Mouse (Mus musculus) kidney, adult 9 months (tissue): ENCODE data around the gene Dynll1.

Source experiments
- DNase-seq: peaks from one replicate; pipeline ENCODE4 v3.0.0; 2022

Gene Dynll1

DNA sequence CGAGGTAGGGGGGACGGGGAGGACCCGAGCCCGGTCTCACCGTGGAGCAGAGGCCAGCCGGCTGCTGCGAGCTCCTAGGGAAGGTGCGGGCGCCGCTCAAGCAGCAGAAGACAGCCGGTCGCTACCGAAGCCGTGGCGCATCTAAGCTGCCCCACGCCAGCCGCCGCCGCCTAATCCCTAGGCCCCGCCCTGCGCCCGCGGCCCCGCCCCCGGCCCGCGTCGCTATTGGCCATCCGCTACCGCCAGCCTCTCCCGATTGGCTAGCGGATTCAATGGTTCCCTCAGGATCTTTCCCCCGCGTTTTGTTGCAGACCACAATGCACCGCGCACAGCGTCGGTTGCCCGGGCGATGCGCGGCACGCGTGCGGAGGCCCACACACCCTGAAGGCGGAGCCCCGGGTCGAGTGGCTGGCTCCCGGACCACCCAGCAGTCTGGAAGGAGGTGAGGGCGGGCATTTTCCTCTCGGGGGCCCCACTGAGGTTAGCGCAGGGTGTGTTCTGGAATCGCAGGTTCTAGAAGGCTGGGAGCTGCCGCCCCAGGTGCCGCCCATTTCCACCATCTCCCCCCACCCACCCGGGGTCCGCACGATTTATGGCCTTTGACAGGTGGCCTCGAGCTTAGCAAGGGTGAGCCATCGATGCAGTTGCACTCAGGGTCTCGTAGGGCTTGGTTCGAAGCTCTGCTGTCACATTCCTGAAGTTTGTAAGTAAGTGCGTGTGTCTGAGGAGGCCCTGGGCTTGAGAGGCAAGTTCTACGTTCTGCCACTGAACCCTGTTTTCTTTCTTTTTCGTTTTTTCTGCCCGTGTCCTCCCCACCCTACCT lies at the start of gene Dynll1:
Dynll1 (minus strand) TSS at position 208 of the 823 bp plus-strand sequence.
- peak; percentile 99 for DNase-seq

DNA sequence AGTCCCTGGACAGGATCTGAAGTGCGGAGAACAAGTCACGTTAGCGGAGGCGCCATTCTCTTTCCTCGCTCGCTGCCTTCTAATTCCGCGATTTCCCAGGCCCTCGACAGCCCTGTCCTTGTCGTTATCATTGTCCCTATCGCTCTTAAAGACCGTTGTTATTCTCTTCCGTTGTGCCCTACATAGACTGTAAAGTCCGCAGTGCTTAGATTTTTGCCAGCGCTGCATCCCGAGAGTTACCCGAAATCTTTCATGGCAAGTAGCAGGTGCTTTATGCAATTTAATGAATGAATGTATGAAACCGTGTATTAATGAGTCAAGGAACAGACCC lies 48.4 kb upstream of the Dynll1 start:
- DNase-seq: no peak

DNA sequence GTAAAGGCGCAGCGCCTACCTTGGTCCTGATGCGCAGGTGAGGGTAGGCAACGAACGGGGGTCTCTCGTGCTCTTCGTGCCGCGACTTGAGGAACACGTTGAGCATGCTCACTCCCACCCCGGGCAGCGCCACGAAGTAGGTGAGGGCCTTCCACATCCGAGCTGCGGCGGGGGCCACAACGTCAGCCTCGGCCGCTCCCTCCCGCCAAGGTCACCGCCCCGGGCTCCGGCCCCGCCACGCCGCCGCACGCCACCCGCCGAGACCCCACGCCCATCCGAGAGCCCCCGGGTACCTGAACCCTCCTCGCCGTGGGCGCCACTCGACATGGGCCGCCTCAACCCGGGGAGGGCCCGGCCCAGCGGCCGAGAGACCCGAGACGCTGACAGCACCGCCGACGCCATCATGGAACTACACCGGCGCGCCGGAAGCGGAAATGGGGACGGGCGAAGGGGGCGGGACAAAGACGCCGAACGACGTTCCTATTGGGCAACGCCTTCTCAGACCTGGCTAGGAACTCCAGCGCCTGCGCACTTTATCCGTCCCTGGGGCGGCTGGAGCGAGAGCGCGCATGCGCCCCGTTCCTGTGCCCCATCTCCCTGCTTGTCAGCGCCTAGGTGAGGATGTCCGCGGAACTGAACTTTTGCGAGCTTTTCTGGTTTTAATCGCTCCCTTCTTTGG lies 47.9 kb upstream of the Dynll1 start, which contains the start of gene Cox6a1:
Cox6a1 (minus strand) TSS at position 436 of the 679 bp plus-strand sequence.
- DNase-seq: peak; percentile 99

DNA sequence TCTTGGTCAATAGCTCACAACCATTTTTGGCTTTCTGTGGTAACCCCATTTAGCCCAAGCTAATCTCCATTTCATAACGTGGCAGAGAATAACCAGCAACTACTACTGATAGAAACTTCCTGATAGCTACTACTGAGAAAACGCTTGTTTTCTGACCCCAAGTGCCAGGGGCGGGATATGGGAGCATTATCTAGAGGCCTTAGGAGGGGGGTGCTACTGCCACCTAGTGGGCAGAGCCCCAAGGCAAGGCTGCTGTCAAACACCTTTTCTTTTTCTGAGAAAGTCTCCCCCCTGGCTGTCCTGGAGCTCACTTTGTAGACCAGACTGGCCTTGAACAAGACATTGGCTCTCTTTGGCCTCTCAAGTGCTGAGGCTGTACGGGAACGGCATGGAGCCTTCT lies 46.8 kb upstream of the Dynll1 start:
- peak; percentile 91 for DNase-seq

DNA sequence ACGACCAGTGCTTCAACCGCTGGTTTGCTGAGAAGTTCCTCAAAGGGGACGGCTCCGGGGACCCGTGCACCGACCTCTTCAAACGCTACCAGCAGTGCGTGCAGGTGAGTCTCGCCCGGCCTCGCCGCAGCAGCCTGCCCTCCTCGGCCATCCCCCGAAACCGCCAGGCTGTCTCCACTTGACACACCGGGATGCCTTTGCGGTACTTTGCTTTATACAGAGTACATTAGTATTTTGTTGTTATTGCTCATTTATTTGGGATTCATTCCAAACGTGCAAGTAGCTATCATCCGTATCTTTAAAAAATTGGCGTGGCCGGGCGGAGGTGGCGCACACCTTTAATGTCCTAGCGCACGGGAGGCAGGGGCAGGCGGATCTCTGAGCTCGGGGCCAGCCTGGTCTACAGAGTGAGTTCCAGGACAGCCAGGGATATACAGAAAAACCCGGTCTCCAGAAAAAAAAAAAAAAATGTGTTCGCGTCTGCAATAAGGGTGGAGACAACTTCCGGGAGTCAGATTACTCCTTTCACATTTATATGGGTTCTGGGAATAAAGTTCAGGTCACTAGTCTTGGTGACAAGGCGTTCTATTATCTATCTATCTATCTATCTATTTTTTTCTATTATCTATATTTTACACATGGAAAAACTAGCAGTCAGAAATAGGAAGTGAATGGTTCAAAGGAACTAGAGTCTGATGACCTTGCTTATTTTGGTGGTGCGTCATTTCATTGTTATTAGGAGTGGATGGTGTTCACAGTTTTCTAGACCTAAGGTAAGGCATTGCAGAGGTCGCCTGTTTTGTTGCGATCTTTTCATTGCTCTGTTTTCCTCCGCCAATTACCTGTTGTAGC lies 40.7 kb upstream of the Dynll1 start:
- DNase-seq: no peak

DNA sequence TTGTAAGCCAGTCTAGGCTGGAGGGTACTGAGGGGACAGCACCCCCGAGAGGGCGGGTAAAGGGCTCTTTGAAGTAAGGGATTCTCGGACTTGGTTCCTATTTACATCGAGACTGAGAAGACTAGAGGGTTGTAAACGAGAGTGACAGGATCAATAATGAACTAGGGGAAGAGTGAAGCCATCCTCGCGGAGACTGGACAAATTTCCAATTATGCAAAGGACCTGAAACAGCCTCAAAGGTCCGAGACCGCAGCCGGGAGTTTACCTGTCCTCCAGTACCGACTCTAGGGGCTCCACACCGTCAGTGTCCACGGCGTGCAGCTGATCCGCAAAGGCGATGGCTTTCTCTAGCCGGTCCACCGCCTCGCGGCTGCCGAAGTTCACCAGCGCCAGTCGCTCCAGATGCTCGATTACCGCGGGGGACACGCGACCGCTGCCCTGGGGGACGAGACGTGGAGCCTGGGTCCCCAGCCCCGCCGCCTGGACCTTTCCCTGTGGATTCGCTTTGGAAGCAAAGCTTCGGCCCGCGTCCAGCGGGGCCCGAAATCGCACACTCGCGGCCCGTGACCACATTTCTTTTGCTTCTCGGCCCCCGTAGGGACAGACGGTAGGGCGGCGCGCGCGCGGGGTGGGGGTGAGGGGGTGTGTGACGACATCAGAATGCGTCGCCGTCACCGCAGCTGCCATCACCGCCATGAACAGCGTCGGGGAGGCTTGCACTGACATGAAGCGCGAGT lies 39.9 kb upstream of the Dynll1 start, which contains the start of the genes Gatc and Triap1:
Gatc (minus strand) TSS at position 602 of the 737 bp plus-strand sequence.
Triap1 (plus strand) TSS at position 649 of the 737 bp plus-strand sequence.
- peak; percentile 88 for DNase-seq

DNA sequence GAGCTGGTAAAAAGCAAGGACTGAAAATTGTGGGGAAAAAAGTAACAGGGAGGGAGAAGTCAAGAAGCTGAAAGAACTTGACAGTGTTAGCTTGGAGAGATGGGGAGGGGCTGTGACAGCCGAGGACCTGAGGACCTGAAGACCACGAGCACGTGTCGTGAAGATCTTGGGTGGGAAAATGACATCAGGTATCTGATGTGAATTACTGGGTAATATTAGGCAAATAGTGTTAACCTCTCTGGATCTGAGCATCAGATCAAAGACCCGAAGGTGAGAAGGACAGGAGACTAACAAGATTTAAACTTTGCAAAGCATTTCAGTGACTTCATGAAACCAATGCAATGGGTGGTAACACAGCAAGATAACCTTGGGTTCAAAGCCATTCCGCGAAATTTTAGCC lies 39.2 kb upstream of the Dynll1 start:
- no peak for DNase-seq

DNA sequence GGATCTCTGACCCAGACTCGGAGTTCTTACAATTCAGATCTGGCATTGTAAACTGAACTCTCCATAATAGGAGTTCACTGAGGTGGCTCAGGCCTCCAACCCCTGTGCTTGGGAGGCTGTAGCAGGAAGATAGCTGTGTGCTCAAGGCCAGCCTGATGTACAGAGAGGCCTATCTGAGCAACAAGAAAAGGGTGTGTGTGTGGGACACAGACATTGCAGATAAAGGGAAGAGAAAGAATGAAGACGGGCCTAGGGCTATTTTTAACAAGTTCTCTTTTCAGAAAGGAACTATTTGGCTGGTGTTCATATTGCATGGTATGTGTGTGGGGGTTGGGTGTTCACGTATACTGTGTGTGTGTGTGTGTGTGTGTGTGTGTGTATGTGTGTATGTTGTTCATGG lies 32.8 kb upstream of the Dynll1 start:
- no peak for DNase-seq

DNA sequence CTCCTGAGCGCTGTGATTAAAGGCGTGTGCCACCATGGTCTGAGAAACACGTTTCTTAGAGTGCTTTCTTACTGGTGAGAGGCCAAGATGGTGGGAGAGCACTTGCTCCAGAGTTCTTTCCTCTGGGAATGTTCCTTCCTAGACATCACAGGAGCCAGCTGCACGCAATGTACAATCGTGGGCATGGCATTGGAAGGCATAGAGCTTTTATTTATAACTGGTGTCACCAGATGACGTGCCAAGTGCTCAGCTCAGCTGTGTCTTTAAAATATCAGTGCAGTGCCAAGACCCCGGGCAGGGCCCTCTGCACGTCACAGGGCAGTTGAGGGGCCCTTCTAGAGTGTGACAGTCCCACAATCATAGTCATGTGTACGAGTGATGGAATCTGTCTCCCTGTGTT lies 30.2 kb upstream of the Dynll1 start:
- DNase-seq: no peak

DNA sequence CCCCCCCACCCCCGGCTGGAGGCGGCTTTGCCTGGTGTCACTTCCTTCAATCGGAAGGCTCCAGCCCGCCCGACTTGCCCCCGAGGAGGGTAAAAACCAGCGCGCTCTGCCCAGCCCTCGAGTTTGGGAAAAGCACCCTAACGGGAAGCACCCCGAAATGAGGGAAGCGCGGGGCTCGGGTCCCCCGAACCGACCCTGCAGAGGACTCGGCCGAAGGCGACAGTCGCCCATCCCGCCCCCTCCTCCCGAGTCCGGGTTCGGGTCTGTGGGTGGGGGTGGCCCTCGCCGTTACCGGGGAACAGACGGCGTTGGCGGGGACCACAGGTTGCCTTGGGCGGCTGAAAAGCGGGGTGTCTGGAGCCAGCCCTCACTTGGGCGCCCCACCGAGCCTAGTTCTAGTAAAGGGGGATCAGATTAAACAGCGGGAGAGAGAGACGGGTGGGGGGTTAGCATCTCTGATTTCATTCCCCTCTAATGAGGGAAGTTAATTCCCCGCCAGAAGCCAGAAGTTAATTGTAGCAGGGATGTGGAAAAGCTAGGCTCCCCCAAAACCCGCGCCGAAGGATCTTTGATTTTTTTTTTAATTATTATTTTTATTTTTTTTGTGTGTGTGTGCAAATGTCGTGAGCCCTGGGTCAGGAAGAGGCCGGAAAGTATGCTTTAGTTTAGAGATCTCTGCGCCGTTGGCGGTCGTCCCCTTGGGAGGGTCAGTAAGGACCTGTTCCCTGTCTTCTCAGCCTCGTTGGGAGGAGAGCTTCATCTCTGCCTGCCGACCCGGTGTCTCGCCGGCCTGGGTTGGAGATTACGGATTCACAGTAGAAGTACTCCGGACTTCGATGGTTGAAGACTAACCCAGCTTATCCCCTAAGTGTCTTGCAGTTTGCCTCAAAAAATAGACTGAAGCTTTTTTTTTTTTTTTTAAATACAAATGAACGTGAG lies 27.1 kb upstream of the Dynll1 start:
- no peak for DNase-seq

DNA sequence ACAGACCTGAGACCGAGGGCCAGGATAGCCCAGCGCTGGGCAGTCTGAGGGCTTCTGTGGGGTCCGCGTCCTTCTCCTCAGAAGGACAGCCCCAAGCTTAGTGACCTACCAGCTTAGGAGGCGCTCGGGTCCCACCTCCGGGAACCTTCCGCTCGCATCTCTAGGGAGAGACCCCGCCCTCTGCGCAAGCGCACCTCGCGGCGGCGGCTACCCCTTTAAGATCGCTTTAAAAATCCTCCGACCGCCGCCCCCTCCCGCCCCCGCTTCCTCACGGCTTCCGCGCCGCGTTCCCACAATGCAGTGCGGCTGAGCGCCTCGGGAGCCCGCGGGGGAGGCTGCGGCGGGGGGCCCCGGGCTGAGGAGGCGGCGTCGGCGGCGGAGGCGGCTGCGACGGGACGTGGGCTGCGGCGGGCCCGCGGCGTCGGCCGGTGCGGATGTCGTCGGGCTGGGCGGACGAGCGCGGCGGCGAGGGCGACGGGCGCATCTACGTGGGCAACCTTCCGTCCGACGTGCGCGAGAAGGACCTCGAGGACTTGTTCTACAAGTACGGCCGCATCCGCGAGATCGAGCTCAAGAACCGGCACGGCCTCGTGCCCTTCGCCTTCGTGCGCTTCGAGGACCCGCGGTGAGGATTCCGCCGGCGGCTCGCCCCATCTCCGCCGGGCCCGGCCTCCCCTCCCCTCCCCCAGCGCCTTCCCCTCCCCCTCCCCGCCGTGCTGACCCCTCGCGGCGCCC lies 26.2 kb upstream of the Dynll1 start, which contains the start of gene Srsf9:
Srsf9 (plus strand) TSS at position 303 of the 735 bp plus-strand sequence.
- peak; percentile 96 for DNase-seq

DNA sequence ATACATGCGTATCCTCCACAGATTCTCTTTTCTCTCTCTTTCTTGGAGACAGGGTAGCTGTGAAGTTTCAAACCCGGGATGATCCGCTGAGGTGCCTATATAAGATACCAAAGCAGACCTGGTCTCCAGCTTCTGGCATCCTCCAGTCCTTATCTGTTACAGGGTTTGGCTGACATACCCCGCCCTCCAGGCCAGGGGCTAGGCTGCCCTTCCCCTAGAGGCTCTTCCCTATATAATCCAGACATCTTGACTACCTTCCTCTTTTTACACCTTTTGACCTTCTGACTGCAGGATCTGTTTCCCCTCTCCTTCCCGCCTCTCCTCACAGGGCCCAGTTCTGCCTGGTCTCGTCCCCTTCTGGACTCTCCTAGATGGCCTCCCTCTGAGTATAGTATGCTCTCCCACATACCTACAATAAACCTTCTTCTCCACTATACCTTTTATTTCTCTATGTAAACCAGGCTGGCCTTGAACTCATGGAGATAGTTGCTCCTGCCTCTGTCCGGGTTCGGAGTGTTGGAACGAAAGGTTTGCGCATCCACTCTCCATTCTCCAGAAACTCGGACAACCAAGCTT lies 25.5 kb upstream of the Dynll1 start:
- DNase-seq: no peak

DNA sequence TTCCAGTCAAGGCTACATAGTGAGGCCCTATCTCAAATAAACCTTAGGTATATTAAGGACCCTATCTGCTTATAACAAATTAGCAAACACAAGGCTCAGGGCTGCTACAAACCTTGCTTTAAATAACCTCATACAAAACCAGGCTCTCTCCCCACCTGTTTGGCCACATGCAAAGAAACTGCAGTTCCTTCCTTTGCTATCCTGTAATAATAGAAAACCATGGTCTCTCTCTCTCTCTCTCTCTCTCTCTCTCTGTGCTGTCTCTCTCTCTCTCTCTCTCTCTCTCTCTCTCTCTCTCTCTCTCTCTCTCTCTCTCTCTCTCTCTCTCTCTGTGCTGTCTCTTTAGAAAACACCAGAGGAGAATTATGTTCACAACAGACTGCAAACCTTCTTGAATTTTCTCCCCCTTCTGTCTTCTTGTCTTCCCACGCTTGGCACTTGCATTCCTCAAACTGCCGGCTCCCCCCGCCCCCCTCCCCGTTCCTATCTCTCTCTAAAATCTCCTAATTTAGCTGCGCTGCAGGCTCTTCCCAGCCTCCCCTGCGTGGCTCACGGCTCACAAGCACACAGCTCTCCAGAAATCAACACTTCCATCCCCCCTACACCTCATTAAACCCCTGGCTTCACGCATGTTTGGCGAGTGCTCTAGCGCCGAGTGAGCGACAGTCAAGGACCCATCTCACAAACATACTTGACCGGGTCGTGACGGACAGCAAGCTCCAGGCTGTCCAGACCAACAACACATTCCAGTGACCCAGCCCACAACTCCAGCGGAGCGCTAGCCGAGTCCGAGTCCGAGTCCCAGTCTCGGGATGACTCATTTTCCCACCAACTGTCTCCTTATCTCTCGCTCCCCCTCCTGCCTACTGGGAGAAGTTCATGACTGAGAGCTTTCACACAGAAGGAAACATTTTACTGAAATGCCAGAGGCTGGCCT lies 18.5 kb upstream of the Dynll1 start:
- DNase-seq: peak; percentile 67

DNA sequence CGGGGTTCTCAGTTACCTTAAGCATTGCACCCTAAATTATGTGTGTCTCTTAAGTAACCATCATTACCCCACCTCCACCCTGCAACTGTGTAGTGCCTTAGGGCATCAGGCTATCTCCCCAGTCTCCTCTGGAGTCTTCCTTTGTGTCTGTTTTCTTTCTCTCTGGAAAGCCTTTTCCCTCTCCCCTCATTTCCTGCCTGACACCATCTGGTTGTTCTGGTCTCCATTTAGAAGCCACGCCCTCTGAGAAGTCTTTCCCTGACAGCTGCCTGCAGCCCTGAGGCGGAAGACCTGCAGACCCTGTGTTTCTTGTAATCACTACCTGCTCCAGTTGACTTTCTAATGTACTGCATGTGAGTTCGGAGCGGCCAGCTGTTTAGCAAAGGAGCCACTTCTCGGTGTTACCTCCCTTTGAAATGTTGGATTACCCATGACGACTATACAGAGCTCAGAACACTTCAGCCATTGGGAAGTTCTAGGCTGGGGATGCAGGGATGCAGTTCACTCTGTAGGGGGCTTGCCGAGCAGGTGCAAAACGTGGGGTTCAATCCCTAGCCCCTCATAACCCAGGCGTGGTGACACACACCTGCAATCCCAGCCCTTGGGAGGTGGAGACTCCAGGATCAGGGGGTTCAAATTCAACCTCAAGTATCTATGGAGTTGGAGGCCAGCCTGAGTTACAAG lies 17.0 kb upstream of the Dynll1 start:
- DNase-seq: no peak

DNA sequence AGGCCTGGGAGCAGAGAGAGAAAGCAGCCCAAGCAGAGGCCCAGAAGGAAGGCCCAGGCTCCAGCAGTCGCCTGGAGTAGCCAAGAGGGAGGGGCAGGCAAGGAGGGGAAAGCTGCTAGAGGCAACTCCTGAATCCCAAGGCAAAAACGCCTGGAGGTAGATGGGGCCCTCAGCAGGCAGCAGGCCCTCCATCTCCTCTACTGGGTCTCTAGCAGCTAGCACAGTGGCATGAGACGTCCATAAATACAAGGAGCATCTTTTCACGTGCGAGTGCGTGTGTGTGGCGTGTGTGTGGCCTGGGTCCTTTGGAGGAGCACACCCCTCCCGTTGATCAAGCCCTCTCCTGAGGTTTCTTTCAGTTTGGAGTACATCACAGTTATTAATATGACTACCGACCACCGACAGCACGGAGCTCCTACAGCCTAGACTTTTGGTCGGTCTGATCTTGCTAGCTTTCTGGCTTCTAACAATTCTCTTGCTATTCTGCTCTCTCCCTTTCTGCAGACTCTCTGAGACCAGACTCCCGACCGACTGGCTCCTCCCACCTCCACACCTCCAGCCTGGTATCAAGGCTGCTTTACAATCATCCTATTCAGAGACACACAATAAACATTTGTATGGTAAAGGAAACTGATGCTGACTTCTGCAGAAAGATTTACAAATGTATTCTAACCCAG lies 16.3 kb upstream of the Dynll1 start:
- DNase-seq: no peak

DNA sequence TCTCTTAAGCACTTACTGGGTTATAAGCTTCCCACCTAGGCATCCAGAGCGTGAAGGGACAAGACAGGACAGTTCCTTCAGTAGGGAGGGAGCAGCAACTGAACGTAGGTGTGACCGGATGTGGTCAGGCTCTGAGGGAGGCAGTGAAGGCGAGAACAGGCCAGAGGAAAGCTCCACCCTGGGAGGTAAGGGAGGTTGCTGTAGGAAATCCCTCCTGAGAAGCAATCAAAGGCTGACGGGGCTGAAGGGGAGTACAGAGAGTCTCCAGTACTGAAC lies 12.8 kb upstream of the Dynll1 start:
- no peak for DNase-seq

DNA sequence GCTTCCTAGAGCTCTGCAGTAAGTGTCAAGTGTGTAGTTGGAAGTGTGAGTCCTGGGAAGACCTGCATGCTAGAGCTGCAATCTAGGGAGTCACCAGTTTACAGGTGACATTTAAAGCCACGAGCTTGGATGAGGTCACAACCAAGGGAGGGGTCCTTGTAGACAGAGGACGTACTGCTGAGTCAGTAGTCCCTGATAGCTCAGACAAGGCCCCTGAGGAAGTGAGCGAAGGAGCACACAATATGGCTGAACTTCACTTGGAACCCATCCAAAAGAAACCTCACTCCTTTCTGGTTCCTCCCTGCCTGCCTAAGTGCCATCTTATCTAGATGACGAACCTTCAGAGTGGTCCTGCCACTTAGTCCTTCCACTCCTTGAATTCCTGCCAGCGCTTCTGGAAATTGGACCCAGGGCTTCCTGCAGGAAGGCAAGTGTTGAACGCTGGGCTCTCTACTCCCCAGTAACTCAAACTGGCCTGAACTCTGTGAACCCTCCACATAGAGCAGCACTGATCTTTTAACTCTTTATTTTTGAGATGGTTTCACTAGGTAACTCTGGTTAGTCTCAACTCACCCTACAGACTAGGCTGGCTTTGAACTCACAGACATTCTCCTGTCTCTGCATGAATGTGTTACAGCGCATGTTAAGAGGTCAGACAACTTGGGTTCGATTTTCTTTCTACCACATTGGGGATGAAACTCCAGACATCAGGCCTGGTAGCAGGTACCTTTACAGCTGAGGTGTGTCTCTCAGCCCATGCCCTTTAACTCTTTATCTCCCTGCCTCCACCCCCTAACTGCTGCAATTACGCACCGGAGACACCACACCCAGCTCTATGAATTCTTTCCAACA lies 12.2 kb upstream of the Dynll1 start:
- no peak for DNase-seq
